Mouse (Mus musculus): Measurements from ENCODE around the gene Coasy. TPM values are rescaled to one million over a fixed set of nuclear protein-coding genes. Genes with fewer than 3 reads are reported as not detected.

Gene Coasy
- polyA plus RNA-seq (2017; shearing (Covaris generic)), result 10 to 100 TPM; 32.3 to 36.4 TPM

DNA sequence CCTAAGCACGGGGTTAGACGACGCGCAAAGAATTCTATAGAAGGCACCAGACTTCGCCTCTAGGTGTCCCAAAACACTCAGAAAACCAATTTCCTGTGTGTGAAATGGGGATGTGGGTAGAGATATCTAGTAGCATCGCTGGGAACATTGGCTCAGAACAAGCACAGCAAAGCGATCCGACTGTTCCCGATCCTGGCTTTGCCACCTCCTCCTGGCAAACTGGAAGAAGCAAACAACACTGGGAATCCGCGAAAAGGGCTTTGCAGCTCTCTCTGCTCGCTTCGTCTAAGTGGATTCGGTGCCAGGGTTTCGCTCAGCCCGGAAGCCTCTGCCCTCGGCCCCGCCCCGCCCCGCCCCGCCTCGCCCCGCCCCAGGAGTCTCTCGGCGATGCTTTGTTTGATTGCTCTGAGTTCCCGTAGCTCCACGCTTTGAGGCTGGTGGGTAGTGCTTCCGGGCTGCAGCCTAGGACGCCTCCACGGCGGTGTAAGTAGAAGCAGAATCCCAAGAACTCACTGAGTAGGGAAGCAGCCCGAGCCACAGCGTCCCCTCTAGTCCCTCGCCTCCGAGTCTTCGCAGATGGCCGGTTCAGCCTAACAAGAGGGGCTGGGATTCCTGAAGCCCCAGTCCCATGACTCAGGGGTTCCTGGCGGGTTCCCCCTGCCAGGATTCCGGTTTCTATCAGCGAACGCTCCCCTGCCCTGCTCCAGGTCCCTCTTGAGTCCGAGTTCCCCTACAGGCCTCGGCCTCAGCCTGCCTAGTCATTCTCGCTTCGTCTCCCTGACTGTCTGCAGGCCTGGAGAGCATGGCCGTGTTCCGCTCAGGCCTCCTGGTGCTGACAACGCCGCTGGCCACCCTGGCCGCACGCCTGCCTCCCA, at the start of gene Coasy:
Coasy (plus strand) TSS at position 358 of the 875 bp plus-strand sequence.

DNA sequence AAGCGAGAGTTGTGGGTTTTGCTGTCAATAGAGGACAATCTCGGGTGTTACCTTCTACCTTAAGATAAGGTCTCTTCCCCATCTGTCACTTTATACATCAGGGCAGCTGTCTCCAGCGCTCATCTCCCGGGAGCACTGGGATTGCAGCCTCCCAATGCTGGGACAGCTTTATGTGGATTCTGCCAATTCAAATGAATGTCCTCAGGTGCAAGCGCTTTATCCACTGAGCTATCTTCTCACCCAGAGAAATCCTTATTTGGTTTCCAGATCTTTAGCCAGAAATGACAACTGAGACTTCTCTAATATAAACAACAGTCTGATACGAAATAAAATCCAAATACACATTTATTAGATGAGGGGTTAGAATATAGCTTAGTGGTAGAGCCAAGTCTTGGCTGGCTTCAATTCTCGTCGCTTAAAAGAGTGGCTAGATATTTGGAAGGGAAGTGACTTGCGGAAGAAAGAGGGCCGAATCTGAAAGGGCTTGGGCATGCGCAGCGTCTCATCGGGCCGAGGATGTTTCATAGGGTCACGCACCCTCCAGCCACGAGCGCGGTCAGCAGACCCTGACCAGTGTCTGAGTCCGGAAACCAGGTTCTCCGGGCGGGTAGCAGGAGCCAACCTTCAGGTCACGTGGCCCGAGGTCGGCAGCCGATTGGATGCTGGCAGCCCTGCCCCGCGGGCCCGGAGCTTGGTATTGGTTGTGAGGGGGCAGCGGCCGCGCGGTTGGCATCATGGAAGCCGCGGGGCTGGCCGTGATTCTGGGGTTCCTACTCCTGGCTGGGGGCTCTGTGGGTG, 12.8 kb upstream of the Coasy start, which contains the start of gene Naglu:
Naglu (plus strand) TSS at position 622 of the 798 bp plus-strand sequence.

DNA sequence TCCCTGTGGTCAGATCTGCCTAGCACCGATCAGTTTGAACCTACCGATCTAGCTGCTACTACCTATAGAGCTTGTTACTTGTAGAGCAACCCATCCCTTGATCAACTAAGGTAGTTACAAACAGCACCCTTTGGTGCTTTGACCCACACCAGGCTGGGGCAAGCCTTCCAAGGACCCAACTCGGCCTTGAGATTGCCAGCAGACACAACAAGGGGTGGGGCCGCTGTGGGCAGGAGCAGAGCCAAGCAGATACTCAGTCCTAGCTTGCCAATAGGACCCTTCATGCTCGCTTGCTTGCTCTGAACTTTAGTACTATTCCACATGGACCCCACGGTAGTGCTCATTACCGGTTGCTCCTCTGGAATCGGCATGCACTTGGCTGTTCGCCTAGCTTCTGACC, 4.2 kb upstream of the Coasy start, which contains the start of gene Hsd17b1:
Hsd17b1 (plus strand) TSS at position 291 of the 400 bp plus-strand sequence.

DNA sequence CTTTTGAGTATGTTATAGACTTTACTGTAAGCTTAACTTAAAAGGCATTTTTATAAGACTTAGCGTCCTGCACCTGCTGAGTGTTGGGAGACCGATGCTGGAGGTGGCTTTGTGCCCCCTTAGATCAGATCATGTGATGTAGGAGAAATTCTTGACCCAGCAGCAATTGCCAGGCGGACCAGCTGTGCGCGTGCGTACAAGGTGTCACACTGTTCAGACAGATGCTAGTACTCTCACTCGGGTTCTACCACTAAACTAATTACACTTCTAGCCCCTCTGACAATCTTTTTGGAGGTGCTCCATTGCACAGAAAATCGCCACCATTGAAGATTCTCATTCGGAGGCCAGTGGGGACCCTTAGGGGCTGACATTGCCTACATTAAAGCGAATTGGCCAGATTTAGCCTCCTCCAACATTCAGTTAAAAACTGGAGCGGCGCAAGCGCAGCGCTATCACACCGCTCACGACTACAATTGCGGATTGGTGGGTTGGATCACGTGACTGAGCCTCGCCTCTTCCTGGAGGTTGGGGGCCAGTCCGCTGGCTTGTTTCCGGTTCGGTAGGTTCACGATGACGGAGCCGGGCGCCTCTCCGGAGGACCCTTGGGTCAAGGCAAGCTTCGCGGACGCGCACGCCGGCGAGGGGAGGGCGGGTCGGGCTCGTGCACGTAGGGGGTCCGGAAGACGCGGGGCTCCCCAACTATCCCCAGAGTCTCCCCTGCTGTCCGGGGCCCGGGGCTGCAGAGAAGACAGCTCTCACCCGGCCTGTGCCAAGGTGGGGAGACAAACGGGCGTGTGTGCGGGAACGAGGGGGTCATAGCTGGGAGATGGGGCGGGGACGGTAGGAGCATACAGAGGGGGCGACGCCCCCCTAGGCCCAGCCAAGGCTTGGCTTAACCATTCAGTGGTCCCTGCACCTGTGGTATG, 4.7 kb downstream of the Coasy start, which contains the start of gene Mlx:
Mlx (plus strand) TSS at position 522 of the 926 bp plus-strand sequence.

GRCm38 (mm10) chr11:101095314-101096024, 13.1 kb downstream of the Coasy start, which contains the start of gene Psmc3ip:
TSS of gene Psmc3ip (minus strand) at chr11:101095436.

DNA sequence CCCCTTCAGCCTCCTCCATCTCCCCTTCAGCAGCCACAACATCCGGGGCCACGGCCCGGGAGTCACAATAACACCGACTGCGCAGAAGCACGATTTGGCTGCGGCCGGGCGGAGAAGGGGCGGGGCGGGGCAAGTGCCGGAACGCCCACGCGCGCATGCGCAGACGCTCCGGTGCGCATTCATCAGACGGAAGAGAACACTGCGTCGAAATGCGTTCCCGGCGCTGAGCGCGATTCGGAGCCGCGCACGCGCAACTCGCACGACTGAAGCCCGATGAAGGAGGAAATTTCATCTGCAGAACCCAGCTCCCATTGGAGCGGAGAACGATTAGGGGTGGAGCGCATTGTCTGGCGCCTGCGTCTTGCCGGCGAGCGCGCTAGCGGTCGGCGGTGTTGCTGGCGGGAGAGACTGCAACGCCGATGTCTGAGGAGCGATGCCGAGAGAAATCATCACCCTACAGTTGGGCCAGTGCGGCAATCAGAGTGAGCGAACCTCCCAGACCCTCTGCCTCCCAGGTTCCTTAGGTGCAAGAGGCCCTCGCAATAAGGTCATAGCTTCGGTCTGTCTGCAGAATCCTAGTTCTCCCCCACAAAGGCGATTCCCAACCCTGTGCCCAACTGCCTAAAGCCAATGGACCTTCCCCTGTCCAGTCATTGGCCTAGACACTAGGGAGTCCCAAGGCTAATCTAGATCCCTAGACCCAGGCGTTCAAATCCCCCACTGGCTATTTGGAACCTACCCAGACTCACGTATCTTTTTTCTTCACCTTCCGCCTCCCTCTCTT, 37.6 kb downstream of the Coasy start, which contains the start of the genes Retreg3 and Tubg1:
Retreg3 (minus strand) TSS at position 133 of the 784 bp plus-strand sequence.
Tubg1 (plus strand) TSS at position 178 of the 784 bp plus-strand sequence.

Other genes starting within 250 kb of the Coasy start
- 100 to 1,000 TPM in 1 of 2 experiments, 10 to 100 TPM in 1; 92.0 to 154 TPM for gene Stat5b, start 231.8 kb upstream of the Coasy start, polyA plus RNA-seq (2017; shearing (Covaris generic))
- gene Stat5a, start 223.2 kb upstream of the Coasy start, polyA plus RNA-seq (2017; shearing (Covaris generic)), result 10 to 100 TPM; 75.2 to 88.1 TPM
- gene Stat3, start 143.0 kb upstream of the Coasy start, polyA plus RNA-seq (2017; shearing (Covaris generic)), result 100 to 1,000 TPM; 167 to 244 TPM
- not detected for gene Cavin1, start 111.7 kb upstream of the Coasy start, polyA plus RNA-seq (2017; shearing (Covaris generic))
- 10 to 100 TPM in 1 of 2 experiments, 1 to 10 TPM in 1; 6.1 to 13.6 TPM for gene Atp6v0a1, start 73.1 kb upstream of the Coasy start, polyA plus RNA-seq (2017; shearing (Covaris generic))
- 10 to 100 TPM; 18.9 to 25.9 TPM for gene Naglu, start 12.6 kb upstream of the Coasy start, polyA plus RNA-seq (2017; shearing (Covaris generic))
- gene Hsd17b1, start 4.2 kb upstream of the Coasy start, polyA plus RNA-seq (2017; shearing (Covaris generic)), result under 1 TPM in 1 of 2 experiments, not detected in 1; 0.52 TPM
- 10 to 100 TPM; 90.2 to 93.1 TPM for gene Mlx, start 4.7 kb downstream of the Coasy start, polyA plus RNA-seq (2017; shearing (Covaris generic))
- 1 to 10 TPM; 7.1 to 8.4 TPM for gene Psmc3ip, start 12.9 kb downstream of the Coasy start, polyA plus RNA-seq (2017; shearing (Covaris generic))
- gene Retreg3, start 37.3 kb downstream of the Coasy start, polyA plus RNA-seq (2017; shearing (Covaris generic)), result 10 to 100 TPM; 61.6 to 75.9 TPM
- 10 to 100 TPM; 31.0 to 43.3 TPM for gene Tubg1, start 37.4 kb downstream of the Coasy start, polyA plus RNA-seq (2017; shearing (Covaris generic))
- gene Tubg2, start 73.3 kb downstream of the Coasy start, polyA plus RNA-seq (2017; shearing (Covaris generic)), result 1 to 10 TPM in 1 of 2 experiments, under 1 TPM in 1; 0.48 to 2.5 TPM
- under 1 TPM; 0.17 to 0.28 TPM for gene Cntnap1, start 88.0 kb downstream of the Coasy start, polyA plus RNA-seq (2017; shearing (Covaris generic))
- 1 to 10 TPM in 1 of 2 experiments, under 1 TPM in 1; 0.61 to 1.3 TPM for gene Plekhh3, start 88.8 kb downstream of the Coasy start, polyA plus RNA-seq (2017; shearing (Covaris generic))
- gene Ccr10, start 92.9 kb downstream of the Coasy start, polyA plus RNA-seq (2017; shearing (Covaris generic)), result 10 to 100 TPM in 1 of 2 experiments, under 1 TPM in 1; 0.92 to 15.6 TPM
- 10 to 100 TPM; 43.0 to 68.3 TPM for gene Ezh1, start 143.9 kb downstream of the Coasy start, polyA plus RNA-seq (2017; shearing (Covaris generic))
- under 1 TPM; 0.41 to 0.55 TPM for gene Ramp2, start 163.5 kb downstream of the Coasy start, polyA plus RNA-seq (2017; shearing (Covaris generic))
- 100 to 1,000 TPM; 156 to 177 TPM for gene Vps25, start 171.1 kb downstream of the Coasy start, polyA plus RNA-seq (2017; shearing (Covaris generic))
- 1 to 10 TPM; 1.3 to 5.1 TPM for gene Wnk4, start 178.0 kb downstream of the Coasy start, polyA plus RNA-seq (2017; shearing (Covaris generic))
- 1 to 10 TPM in 1 of 2 experiments, under 1 TPM in 1; 0.41 to 1.2 TPM for gene Cntd1, start 196.4 kb downstream of the Coasy start, polyA plus RNA-seq (2017; shearing (Covaris generic))
- 100 to 1,000 TPM; 101 to 118 TPM for gene Coa3, start 196.5 kb downstream of the Coasy start, polyA plus RNA-seq (2017; shearing (Covaris generic))
- 100 to 1,000 TPM; 223 to 228 TPM for gene Becn1, start 219.7 kb downstream of the Coasy start, polyA plus RNA-seq (2017; shearing (Covaris generic))
- 100 to 1,000 TPM; 157 to 201 TPM for gene Psme3, start 233.6 kb downstream of the Coasy start, polyA plus RNA-seq (2017; shearing (Covaris generic))
- gene Aoc2, start 242.5 kb downstream of the Coasy start, polyA plus RNA-seq (2017; shearing (Covaris generic)), result 1 to 10 TPM; 1.8 to 2.4 TPM
- not detected for gene Aoc3, start 248.0 kb downstream of the Coasy start, polyA plus RNA-seq (2017; shearing (Covaris generic))

Data from activated CD4-positive, CD25-positive, alpha-beta regulatory T cell (primary cell).